Mouse (Mus musculus) thymus, adult 2 months (tissue): ENCODE results near the gene Cst12. TPM values are rescaled to one million over a fixed set of nuclear protein-coding genes. Genes with fewer than 3 reads are reported as not detected.

Source experiments
- DNase-seq: peaks from one replicate; pipeline ENCODE4 v3.0.0; 2021
- H3K27ac ChIP-seq: fragments of 200-500 bp; 2 replicates; pipeline ENCODE4 v1.5.1; 2012; ENCODE audit warnings: low read length, control low read depth; ENCODE audit not compliant: control insufficient read depth, insufficient read depth
- H3K27me3 ChIP-seq: fragments of 200-500 bp; 2 replicates; pipeline ENCODE4 v1.6.1; 2012; ENCODE audit warnings: mild to moderate bottlenecking, low read length, moderate library complexity, mixed read lengths; ENCODE audit not compliant: control insufficient read depth, insufficient read depth
- H3K36me3 ChIP-seq: fragments of 200-500 bp; 2 replicates; pipeline ENCODE4 v1.6.1; 2012; ENCODE audit warnings: mild to moderate bottlenecking, low read length, moderate library complexity; ENCODE audit not compliant: control insufficient read depth, insufficient read depth
- H3K4me1 ChIP-seq: fragments of 200-500 bp; replicated peaks from 2 replicates; pipeline ENCODE4 v1.6.1; 2012; ENCODE audit warnings: low read length; ENCODE audit not compliant: control insufficient read depth, insufficient read depth
- H3K4me3 ChIP-seq: fragments of 200-500 bp; 2 replicates; pipeline ENCODE4 v1.5.1; 2012; ENCODE audit warnings: mild to moderate bottlenecking, low read length, control low read depth, moderate library complexity; ENCODE audit not compliant: control insufficient read depth, insufficient read depth
- CTCF ChIP-seq: fragments of 200-500 bp; IDR thresholded peaks from 2 replicates; pipeline ENCODE4 v1.5.1; 2012; ENCODE audit warnings: mild to moderate bottlenecking, control low read depth, low read length, moderate library complexity, borderline replicate concordance; ENCODE audit not compliant: control insufficient read depth, poor library complexity, insufficient read depth; ENCODE audit errors: extremely low read depth
- POLR2A ChIP-seq: fragments of 200-500 bp; IDR thresholded peaks from 2 replicates; pipeline ENCODE4 v1.6.1; 2012; ENCODE audit warnings: mild to moderate bottlenecking, low read length, control low read depth, moderate library complexity; ENCODE audit not compliant: control insufficient read depth, poor library complexity, insufficient read depth; ENCODE audit errors: extremely low read depth
- WGBS: fragments of 180-500 bp; shearing (Covaris S2); methylation state at CpG from one replicate; pipeline ENCODE4 v1.1.7; 2018; 5-methylcytosine and 5-hydroxymethylcytosine counted together
- polyA plus RNA-seq: library from polyadenylated mRNA; depleted of rRNA; stranded (reverse); fragments of >200 nt; gene quantifications from 2 replicates; pipeline ENCODE4 v1.2.3, GENCODE M21; 2012; rRNA removed

The Cst12 gene
- polyA plus RNA-seq, 1 experiment = not detected

DNA sequence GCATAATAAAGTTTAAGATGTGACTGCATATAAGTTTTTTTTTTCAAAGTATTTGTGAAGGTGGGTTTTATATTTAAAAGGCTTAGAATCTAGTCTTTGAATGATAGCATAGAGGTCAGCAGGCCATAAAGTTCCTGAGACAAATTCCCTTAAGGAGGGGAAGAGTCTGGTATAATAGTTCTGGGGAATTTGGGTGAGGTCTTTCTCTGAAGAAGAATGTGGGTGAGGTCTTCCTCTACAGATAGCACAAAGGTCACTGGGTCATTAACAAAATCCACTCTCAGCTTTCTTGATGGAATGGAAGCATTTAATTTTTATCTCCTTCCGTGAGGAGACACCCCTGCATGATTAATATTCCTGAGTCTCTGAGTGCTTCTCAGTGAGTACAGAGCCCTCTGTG lies 36.8 kb downstream of the Cst12 start:
- DNase-seq = no peak
- WGBS = 76% methylated on average over 1 of the region's 1 CpGs
- Histone ChIP-seq H3K36me3 (no peaks in the 10 kb centered on the region), H3K27me3 (no peaks in the 10 kb centered on the region), H3K4me3 (no peak overlapping the region), H3K27ac (no peak overlapping the region), H3K4me1 (no peaks in the 10 kb centered on the region)
- TF ChIP-seq POLR2A = no peak
- TF ChIP-seq CTCF = no peak

DNA sequence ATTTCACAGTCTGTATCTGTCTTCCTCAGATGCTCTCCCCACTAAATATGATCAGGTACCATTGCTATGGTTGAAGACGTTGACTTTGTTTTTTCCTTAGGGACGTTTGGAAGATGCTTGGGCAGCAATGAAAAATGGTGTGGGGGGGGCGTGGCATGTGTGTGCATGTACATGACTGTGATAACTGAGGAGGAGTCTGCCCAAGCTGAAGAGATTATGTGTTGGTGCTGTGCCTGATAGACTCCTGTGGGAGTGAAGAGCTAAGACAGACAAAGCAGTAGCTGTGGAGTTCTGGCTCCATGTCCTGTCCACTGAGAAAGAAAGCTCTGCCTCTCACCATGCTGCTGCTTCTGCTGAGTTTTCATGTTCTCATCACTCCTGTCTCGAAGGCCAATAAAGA lies 45.8 kb downstream of the Cst12 start, which contains the start of gene Cst9:
TSS of gene Cst9 (plus strand) at position 236 of the 400 bp plus-strand sequence.
- Histone ChIP-seq H3K27me3 (no peaks in the 10 kb centered on the region), H3K36me3 (no peaks in the 10 kb centered on the region), H3K27ac (no peak within 1 kb of the TSS), H3K4me1 (no peaks in the 10 kb centered on the region), H3K4me3 (no peak within 1 kb of the TSS)
- WGBS = 78% methylated on average over 4 of the region's 4 CpGs
- no peak for TF ChIP-seq POLR2A
- no peak for TF ChIP-seq CTCF
- no peak for DNase-seq

DNA sequence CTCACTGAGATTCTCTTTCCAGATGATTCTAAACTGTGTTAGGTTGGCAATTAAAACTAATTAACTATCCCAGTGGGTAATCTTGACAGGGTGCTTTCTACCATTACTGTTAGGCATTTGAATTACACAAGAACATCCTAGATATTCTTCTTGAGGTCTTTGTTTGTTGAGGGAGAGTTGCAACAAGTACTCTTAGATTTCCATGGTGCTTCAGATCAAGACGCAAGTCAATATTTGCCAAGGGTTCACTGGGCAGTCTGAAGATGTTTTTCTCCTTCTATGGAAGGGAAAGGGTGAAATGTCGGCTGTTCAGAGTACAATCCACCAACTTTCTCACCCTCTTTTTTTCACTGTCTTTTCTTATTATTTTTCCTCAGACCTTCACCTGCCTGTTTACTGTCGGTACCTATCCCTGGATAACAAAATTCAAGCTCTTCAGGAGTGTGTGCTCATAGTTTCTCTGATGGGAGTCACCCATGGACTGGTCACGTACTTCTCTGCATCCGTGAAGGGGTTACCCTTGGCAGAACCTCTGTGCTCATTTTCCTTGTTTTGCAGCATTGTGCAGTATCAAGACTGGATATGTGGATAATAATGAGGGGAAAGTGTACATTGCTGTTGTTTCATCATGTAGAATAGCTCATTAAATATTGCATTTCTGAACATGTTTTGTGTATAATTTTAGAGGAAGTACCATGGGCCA lies 49.1 kb downstream of the Cst12 start:
- Histone ChIP-seq H3K27ac (no peak overlapping the region), H3K4me1 (no peaks in the 10 kb centered on the region), H3K36me3 (no peaks in the 10 kb centered on the region), H3K27me3 (no peaks in the 10 kb centered on the region), H3K4me3 (no peak overlapping the region)
- no peak for DNase-seq
- 90% methylated on average over 5 of the region's 5 CpGs for WGBS
- no peak for TF ChIP-seq CTCF
- no peak for TF ChIP-seq POLR2A

DNA sequence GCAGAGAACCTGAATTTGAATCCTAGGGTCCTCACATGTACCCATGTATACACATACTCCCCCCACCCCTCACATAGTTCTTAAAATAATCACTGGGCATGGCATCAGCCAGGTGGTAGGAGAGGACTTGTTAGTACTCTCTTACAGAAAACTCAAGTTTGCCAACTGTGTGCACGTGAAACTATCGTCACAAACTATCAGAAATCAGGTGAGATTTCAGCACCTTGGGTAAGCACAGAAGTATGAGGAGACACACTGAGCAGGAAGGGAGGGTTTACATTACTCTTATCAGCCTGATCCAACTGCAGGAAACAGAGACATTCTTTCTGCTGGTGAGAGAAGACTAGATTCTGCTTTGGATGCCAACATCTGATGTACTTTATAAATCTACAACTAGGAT lies 50.1 kb downstream of the Cst12 start:
- Histone ChIP-seq H3K4me3 (no peak overlapping the region), H3K27ac (no peak overlapping the region), H3K4me1 (no peaks in the 10 kb centered on the region), H3K27me3 (no peaks in the 10 kb centered on the region), H3K36me3 (no peaks in the 10 kb centered on the region)
- DNase-seq = no peak
- 75% methylated on average over 2 of the region's 2 CpGs for WGBS
- TF ChIP-seq POLR2A (no peak), CTCF (no peak)

Other genes with a start within 250 kb of the Cst12 start
- 61.8 and 63.3 TPM in 2 replicates for gene Nxt1, start 116.8 kb upstream of the Cst12 start, polyA plus RNA-seq
- gene Gzf1, start 108.3 kb upstream of the Cst12 start, polyA plus RNA-seq = 7.4 and 8.7 TPM in 2 replicates
- 0.50 and 0.63 TPM in 2 replicates for gene Napb, start 56.9 kb upstream of the Cst12 start, polyA plus RNA-seq
- gene Cstl1, start 39.0 kb upstream of the Cst12 start, polyA plus RNA-seq = not detected in 2 replicates
- not detected in 2 replicates for gene Cst11, start 17.9 kb upstream of the Cst12 start, polyA plus RNA-seq
- not detected in 2 replicates for gene 8030411F24Rik, start 7.4 kb upstream of the Cst12 start, polyA plus RNA-seq
- gene Cst8, start 9.4 kb downstream of the Cst12 start, polyA plus RNA-seq = 0.81 TPM in 1 of 2 replicates, not detected in the other
- gene Cst13, start 30.7 kb downstream of the Cst12 start, polyA plus RNA-seq = not detected in 2 replicates
- 0.44 TPM in 1 of 2 replicates, not detected in the other for gene Cst9, start 45.8 kb downstream of the Cst12 start, polyA plus RNA-seq
- gene 9230104L09Rik, start 75.7 kb downstream of the Cst12 start, polyA plus RNA-seq = 0.30 TPM in 1 of 2 replicates, not detected in the other
- gene Cst3, start 86.3 kb downstream of the Cst12 start, polyA plus RNA-seq = 843 and 1,366 TPM in 2 replicates
- gene Gm1330, start 213.9 kb downstream of the Cst12 start, polyA plus RNA-seq = not detected in 2 replicates
- not detected in 2 replicates for gene Gm10750, start 227.9 kb downstream of the Cst12 start, polyA plus RNA-seq